Mouse (Mus musculus): ENCODE data around the gene Slc30a10.

Gene Slc30a10

GRCm38 (mm10) chr1:185454575-185454954 lies at the start of gene Slc30a10:
TSS of gene Slc30a10 (plus strand) at chr1:185454848.
- peak; percentile 56 for DNase-seq (ENCODE audit: low read depth)

GRCm38 (mm10) chr1:185405921-185406320 lies 48.7 kb upstream of the Slc30a10 start:
- no peak for DNase-seq (ENCODE audit: low read depth)

- peak; percentile 5 for DNase-seq (ENCODE audit: low read depth)
Observed at GRCm38 (mm10) chr1:185409831-185410230, 44.8 kb upstream of the Slc30a10 start.

- no peak for DNase-seq (ENCODE audit: low read depth)
Observed at GRCm38 (mm10) chr1:185418011-185418410, 36.6 kb upstream of the Slc30a10 start.

GRCm38 (mm10) chr1:185419805-185420204 lies 34.8 kb upstream of the Slc30a10 start:
- no peak for DNase-seq (ENCODE audit: low read depth)

GRCm38 (mm10) chr1:185420776-185421175 lies 33.9 kb upstream of the Slc30a10 start:
- DNase-seq (ENCODE audit: low read depth), result no peak

- no peak for DNase-seq (ENCODE audit: low read depth)
Observed at GRCm38 (mm10) chr1:185426583-185426982, 28.1 kb upstream of the Slc30a10 start.

- DNase-seq (ENCODE audit: low read depth), result no peak
Observed at GRCm38 (mm10) chr1:185430488-185430887, 24.2 kb upstream of the Slc30a10 start.

- no peak for DNase-seq (ENCODE audit: low read depth)
Observed at GRCm38 (mm10) chr1:185431245-185431997, 23.2 kb upstream of the Slc30a10 start.

- no peak for DNase-seq (ENCODE audit: low read depth)
Observed at GRCm38 (mm10) chr1:185431998-185432317, 22.7 kb upstream of the Slc30a10 start.

- no peak for DNase-seq (ENCODE audit: low read depth)
Observed at GRCm38 (mm10) chr1:185433112-185433511, 21.5 kb upstream of the Slc30a10 start.

GRCm38 (mm10) chr1:185438841-185439580 lies 15.6 kb upstream of the Slc30a10 start:
- DNase-seq (ENCODE audit: low read depth), result no peak

- DNase-seq (ENCODE audit: low read depth), result no peak
Observed at GRCm38 (mm10) chr1:185441703-185442472, 12.8 kb upstream of the Slc30a10 start.

- DNase-seq (ENCODE audit: low read depth), result no peak
Observed at GRCm38 (mm10) chr1:185448936-185449335, 5.7 kb upstream of the Slc30a10 start.

- DNase-seq (ENCODE audit: low read depth), result no peak
Observed at GRCm38 (mm10) chr1:185449727-185450126, 4.9 kb upstream of the Slc30a10 start.

- DNase-seq (ENCODE audit: low read depth), result no peak
Observed at GRCm38 (mm10) chr1:185451077-185451476, 3.6 kb upstream of the Slc30a10 start.

- no peak for DNase-seq (ENCODE audit: low read depth)
Observed at GRCm38 (mm10) chr1:185451495-185451894, 3.2 kb upstream of the Slc30a10 start.

- no peak for DNase-seq (ENCODE audit: low read depth)
Observed at GRCm38 (mm10) chr1:185452461-185452860, 2.2 kb upstream of the Slc30a10 start.

- DNase-seq (ENCODE audit: low read depth), result no peak
Observed at GRCm38 (mm10) chr1:185454144-185454543, 504 bp upstream of the Slc30a10 start.

GRCm38 (mm10) chr1:185454955-185455701 lies 480 bp downstream of the Slc30a10 start:
- DNase-seq (ENCODE audit: low read depth), result no peak

GRCm38 (mm10) chr1:185456327-185456726 lies 1.7 kb downstream of the Slc30a10 start:
- no peak for DNase-seq (ENCODE audit: low read depth)

GRCm38 (mm10) chr1:185460096-185460495 lies 5.4 kb downstream of the Slc30a10 start:
- no peak for DNase-seq (ENCODE audit: low read depth)
